Mouse (Mus musculus): ENCODE measurements around the gene Ccin.
A peak's percentile ranks its signal among the peaks of the same experiment; 100 is the strongest.

The Ccin gene

DNA sequence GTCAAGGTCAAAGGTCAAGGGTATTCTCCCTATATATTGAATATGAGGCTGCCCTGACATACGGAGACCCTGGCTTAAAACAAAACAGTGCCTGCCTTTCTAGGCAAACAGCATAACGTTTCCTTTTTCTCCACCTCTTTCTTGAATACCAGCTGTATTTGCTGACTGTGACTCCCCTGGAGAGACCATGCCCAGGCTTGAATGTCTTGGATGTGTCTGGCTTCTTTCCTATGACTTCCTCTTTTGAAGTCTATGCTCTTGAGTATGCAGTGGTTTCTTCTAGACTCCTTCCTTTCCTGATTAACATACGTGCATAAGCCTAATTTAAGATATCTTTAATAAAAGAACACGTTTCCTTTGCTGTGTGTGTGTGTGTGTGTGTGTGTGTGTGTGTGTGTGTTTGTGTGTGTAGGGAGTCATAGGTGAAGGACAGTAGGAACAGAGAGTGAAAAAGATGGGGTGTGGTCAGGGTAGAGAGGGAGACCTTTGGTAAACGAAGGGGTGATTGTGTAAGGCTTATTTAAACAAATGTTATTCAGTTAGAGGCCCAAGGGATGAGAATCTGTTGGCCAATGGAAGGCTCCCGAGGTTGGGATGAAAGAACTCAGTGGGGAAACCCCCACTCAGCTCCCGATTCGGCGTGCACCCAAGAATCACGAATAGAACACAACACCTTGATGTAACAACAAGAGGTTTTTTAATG is 8.2 kb upstream of the Ccin start:
- no peak for DNase-seq (ENCODE audit: low read depth, low spot score)

DNA sequence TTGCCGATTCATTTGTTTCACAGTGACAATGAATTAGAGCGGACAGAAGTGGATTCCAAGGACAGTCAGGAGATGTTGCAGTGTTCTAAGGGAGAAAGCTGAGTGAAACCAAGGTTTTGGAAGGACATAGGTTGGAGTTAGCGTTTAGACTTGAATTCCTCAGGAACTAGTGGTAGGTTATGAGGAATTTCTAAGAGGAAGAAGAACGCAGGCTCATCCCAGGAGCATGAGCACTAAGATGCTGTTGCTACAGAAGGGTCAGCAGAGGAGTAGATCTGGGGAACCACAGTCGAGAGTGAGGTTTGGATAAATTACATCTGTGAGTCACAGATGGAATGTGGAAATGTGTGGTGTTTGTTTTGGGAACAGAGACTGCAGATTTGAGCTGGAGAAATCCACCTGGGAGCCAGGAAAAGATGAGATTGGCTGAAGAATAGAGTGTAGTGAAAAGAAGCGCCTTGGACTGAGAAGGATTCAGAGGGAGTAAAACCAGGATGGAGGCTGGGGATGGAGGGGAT is 7.0 kb upstream of the Ccin start:
- no peak for DNase-seq (ENCODE audit: low read depth, low spot score)

DNA sequence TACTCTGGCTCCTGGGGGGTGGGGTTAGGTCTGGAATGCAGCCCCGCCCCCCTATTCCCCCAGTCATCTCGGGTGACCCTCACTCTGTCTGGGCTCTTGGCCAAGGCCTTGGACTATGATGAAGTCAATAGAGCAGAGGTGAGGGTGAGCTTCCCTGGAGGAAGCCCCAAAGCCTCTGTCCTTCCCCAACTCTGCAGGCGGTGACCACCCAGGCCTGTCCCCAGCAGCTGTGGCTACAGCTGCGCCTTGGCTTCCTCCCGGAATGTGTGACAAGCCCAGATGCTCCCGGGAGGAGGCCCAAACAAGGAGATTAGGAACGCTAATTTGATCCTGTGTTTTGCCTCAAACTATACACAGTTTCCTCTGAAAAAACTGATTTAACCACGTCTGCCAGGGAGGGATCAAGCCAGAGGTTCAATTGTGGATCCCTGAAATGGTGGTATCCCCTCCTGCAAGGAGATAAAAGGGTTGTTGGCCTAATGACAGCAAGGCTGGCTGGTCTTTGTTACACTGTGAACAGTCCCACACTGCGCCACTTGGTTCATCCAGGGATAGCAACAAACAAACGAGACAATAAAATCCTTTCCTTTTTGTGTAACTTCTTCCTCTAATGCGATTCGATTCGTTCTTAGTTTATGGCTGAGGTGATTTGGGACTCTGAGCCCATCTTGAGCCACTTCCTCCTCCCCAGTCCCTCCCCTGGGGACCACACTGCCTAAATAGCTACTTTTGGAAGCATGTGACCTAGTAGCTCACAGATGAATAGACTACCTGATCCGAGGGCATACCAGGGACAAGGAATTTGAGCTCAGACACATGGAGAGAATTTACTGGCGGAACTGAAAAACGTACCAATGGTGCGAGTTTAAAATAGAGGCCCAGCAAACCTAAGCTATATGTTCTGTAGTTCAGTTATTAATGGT is 4.5 kb upstream of the Ccin start:
- DNase-seq (ENCODE audit: low read depth, low spot score), result no peak

DNA sequence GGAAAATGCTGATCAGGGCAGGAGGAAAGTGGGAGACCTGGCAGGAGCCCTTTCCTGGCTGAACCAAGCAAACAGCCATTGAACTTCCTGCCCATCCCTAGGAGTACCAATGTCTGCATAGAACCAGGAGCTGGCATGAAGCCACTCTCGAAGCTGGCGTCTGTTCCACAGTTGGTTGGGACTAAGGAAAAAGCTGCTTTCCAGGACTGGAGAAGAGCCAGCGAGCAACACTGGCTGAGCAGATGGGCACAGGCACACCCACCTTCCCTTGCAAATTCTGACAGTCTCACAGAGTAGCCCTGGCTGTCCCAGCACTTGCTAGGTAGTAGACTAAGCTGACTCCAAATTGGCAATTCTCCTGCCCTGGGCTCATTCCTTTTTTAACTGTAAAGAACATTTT is 3.5 kb upstream of the Ccin start:
- DNase-seq (ENCODE audit: low read depth, low spot score), result no peak

DNA sequence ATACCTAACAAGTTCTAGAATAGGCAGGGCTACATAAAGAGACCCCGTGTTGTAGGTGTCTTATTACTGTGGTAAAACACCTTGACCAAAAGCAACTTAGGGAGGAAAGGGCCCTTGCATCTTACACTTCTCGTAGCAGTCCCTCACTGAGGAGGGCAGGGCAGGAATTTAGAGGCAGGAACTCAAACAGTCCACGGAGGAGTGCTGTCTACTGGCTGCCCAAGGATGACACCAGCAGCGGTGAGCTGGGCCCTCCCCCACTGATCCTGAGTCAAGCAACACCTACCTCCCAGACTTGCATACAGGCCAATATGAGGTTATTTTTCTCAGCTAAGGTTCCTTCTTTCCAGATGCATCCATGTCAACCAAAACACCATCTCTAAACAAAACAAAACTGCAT is 3.0 kb upstream of the Ccin start:
- DNase-seq (ENCODE audit: low read depth, low spot score), result no peak

DNA sequence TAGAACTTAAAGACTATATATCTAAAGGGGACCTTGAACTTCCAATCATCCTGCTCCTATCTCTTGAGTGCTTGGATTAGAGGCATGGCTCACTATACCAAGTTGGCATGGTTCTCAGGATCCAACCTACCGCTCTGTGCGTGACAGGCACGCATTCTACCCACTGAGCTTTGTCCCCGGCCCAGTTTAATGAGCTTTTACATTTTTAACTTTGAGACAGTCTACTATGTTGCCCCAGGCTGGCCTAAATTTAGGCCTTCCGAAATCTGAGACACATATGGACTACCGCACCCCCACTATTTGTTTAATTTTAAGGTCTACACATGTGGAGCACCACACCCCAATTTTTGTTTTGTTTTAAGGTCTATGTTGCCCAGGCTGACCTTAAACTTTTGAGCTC is 2.4 kb upstream of the Ccin start:
- no peak for DNase-seq (ENCODE audit: low read depth, low spot score)

DNA sequence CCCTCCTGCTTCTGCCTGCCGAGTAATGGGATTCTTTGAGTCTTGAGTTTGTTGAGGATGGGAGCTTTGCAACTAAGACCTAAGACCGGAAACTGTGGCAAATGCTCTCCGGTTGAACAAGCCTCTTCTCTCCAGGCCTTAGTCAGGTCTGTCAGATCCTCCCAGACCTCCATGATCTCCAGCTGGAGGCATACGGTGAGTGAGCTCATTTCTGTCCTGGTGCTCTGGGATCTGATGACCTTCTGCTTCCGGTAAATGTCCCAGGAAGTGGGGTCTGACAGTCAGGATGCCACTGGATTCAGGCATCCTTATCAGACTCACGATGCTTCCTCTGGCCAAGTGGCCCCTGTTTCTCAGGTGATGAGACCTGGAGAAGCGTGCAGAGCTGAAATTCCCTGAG is 2.0 kb upstream of the Ccin start:
- DNase-seq (ENCODE audit: low read depth, low spot score), result no peak

DNA sequence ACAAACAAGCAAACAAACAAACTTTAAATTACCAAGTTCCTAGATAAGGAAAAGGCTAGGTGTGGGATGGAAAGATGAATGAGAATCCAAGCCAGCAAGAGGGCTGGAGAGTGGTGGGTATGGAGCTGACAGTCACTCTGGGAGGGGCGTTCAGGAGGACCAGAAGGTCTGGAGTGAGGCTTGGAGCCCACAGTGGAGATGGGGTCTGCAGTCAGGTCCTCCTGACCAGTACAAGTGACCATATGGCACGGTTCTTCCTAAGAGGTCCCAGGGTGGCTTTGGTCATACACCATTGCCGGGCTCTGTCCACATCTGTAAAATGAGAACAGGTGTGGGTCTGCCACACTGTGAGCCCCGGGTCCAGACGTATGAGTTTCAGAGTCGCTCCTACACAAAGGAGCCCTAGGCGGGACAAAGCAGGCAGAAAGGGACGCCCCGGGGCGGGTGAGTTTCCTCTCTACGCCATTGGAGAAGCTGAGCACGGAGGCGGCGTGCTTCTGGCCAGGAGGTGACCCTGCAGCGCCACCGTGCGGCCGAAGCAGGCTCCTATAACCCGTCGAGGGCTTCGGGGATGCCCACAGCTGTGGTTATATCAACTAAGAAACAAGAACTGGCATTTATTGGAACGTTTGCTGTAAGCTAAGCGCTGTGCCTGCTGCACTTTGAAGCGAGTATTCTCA is 1.1 kb upstream of the Ccin start:
- peak; percentile 78 for DNase-seq (ENCODE audit: low read depth, low spot score)

DNA sequence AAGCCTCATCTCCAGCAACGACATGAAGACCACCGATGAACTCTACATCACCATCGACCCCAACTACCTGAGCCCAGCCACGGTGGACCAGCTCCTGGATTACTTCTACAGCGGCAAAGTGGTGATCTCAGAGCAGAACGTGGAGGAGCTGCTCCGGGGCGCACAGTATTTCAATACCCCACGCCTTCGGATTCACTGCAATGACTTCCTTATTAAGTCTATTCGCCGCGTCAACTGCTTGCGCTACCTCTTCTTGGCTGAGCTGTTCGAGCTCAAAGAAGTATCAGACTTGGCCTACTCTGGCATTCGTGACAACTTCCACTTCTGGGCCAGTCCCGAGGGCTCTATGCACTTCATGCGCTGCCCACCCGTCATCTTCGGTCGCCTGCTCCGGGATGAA is 473 bp downstream of the Ccin start:
- DNase-seq (ENCODE audit: low read depth, low spot score), result no peak

DNA sequence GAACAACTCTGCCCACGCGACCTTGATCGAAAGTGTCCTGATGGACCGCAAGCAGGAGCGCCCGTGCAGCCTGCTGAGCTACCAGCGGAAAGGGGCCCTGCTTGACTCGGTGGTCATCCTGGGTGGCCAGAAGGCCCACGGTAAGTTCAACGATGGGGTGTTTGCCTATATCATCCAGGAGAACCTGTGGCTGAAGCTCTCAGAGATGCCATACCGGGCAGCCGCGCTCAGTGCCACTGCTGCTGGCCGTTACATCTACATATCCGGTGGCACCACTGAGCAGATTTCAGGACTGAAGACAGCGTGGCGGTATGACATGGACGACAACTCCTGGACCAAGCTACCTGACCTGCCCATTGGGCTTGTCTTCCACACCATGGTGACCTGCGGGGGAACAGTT is 1.0 kb downstream of the Ccin start:
- DNase-seq (ENCODE audit: low read depth, low spot score), result no peak

DNA sequence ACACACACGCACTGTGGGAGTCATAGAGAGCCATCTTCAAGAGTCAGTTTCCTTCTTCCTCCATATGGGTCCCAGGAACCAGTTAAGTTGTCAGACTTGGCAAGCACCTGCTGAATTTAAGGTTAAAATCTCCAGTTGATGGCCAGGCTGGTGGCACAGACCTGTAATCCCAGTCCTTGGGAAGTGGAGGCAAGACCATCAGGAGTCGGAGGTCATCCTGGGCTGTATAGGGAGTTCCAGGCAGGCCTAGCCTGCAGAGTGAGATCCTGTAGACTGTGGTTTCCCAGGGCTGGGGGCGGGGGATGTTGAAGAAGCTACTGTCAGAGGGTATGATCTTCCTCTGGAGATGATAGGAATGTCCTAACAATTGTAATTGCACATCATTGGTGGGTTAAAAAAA is 5.7 kb downstream of the Ccin start:
- DNase-seq (ENCODE audit: low read depth, low spot score), result no peak

DNA sequence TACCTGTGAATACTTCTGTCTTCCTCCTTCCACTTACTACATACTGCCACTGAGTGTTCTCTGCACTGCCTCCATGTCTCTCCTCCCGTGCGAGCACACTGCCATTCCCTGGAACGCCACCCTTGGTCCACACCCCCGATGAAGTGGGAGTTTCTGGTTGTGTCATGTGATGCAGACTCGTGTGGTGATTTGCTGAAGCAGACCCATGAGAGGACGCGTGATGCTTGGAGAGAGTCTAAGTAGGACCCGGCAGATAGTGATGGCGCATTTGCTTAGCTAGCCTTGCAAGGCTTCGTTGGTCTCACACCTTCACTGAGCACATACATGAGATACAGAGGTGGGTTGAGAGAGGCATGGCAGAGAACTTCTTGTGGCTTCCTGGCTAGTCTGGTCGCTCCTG is 9.8 kb downstream of the Ccin start:
- no peak for DNase-seq (ENCODE audit: low read depth, low spot score)

DNA sequence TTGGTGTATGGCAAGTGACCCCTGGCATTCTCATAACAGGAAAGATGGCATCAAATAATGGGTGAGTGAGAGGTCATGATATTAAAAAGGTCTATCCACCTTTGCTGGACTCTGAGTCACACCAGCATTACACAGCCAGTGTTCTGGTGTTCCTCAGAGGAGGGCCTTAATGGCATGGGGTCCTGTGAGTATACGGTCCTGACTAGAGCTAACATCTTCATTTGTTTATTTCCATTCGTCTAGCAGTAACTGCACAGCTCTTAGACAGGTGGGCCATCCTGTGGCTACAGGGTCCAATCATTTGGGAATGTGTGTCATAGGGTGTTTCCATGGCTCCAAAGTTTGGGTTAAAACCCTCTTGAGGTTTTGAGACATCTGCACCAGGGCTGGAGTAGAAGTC is 11.1 kb downstream of the Ccin start:
- DNase-seq (ENCODE audit: low read depth, low spot score), result no peak

DNA sequence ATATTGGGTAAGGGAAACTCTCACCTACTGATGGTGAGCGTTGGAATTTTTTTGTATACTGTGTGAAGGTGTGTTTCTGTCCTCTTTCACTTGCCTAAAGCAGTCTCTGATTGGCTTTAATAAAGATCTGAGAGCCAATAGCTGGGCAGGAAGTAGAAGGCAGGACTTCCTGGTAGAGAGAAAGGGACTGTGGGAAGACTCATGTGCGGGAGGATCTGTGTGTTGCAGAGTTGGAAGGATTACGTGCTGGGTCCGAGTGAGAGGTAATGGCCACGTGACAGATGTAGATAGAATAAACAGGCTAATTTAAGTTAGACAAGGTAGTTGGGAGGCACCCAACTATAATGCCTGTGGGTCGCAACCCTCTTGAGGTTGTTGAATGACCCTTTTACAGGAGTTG is 20.3 kb downstream of the Ccin start:
- DNase-seq (ENCODE audit: low read depth, low spot score), result no peak

DNA sequence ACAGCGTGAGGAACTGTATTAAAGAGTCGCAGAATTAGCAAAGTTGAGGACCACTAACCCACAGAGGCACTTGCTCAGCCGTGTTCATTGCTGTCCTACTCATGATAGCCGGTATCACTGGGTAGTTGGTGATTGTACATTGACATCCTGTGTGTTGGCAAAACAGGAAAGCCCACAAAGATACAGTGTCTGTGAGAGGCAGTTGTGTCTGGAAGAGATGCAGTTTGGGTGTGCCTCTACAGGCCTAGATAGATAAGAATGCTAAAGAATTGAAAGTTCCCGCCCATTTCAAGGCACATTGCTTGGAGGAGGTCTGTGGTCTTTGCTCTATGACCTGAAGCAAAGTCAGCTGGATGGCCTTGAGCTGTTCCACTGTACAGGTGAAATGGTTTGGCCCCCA is 20.8 kb downstream of the Ccin start, which contains the start of gene Clta:
Gene Clta (plus strand): TSS at position 327 of the 400 bp plus-strand sequence.
- no peak for DNase-seq (ENCODE audit: low read depth, low spot score)

DNA sequence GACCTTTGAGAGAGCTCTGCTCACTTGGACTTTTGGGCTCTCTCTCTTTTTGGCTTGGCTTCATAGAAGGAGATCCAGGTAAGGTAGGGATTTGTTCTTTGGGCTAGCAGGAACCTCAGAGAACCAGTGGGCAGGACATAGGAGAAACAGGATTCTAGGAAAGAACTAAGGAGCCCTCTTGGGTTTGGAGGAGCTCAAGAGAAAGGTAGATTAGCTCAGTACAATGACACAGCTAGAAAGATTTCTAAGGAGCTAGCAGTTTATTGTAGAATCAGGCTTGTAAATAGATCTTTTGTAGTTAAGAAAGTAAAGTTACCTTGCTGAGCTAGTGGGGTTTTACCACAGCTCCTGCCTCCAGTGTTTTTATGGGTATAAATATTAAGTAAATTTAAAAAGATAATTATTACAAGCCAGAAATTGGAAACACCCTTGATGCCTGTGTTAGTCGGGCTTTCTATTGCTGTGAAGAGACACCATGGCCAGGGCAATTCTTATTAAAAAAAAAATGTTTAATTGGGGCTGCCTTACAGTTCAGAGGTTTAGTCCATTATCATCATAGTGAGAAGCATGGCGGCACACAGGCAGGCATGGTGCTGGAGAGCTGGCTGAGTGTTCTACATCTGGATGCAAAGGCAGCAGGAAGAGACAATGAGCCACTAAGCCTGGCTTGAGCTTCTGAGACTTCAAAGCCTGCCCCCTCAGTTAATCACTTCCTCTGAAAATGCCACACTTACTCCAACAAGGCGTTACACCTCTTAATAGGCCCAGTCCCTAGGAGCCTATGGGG is 21.5 kb downstream of the Ccin start:
- DNase-seq (ENCODE audit: low read depth, low spot score), result no peak

DNA sequence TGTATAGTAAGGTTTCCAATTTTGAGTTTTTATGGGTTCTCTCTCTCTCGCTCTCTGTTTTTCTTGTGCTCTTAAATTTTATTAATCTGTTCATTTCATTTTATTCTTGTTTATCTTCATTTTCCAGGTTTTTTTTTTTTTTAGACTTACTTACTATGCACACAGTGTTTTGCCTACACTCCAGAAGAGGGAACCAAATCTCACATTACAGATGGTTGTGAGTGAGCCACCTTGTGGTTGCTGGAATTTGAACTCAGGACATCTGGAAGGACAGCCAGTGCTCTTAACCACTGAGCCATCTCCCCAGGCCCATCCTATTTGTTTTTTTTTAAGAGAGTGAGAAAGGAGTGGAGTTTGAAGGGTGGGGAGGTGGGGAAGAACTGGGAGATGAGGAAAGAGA is 26.9 kb downstream of the Ccin start:
- DNase-seq (ENCODE audit: low read depth, low spot score), result no peak

DNA sequence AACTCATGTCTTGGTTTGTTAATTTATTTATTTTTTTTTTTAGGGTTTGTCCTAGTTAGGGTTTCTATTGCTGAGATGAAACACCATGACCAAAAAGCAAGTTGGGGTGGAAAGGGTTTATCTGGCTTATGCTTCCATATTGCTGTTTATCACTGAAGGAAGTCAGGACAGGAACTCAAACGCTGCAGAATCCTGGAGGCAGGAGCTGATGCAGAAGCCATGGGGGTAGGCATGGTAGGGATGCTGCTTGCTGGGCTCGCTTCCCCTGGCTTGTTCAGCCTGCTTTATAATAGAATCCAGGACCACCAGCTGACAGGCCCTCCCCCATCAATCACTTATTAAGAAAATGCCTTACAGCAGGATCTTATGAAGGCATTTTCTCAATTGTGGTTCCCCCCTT is 27.6 kb downstream of the Ccin start:
- no peak for DNase-seq (ENCODE audit: low read depth, low spot score)

DNA sequence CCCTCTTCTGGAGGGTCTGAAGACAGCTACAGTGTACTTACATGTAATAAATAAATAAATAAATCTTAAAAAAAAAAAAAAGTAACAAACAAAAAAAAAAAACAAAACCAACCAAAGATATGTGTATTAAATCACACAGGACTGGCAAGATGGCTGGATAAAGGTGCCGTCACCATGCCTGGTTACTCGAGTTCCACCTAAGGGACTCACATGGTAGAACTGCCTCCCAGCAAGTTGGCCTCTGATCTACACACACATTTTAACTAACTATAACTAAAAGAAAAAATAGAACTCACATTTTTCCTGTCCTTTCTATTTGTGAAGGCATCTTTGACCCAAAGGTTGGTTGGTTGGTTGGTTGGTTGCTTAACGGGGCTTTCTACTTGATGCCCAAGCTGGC is 28.5 kb downstream of the Ccin start:
- DNase-seq (ENCODE audit: low read depth, low spot score), result no peak

DNA sequence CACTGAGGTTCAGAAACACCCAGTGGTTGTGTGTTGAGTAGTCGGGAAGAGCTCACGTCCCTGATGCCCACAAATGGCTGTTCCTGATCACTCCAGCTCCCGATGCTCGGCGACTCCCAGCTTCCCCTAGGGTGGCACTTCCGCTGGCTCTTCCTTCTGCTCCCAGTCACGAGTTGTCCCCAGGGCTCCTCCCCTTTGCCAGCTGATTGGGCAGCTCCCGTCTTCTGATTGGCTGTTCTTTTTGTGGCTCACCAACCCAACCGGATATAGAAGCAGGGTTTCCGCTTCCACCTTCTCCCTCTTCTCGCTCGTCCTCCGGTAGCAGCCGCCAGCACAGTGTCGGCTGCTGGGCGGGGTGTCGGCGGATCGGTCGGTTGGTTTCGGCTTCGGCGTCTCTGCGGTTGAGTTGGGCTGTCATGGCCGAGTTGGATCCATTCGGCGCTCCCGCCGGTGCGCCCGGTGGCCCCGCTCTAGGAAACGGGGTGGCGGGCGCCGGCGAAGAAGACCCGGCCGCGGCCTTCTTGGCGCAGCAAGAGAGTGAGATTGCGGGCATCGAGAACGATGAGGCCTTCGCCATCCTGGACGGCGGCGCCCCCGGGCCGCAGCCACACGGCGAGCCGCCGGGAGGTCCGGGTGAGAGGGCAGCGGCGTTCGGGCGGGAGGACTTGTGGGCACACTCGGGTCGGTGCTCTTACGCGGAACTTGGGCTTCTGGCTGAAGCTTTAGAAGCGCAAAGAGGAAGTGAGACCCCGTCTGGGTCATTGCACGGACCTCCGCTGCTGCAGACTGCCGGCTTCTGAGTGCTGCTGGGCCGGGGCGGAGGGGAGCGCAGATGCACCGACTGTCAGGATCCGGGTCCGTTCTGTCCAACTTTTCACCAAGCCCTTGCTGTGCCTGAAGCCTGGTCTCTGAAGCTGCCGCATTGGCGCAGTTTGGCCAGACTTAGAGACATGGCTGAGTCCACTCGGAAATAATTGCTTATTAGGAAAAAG is 29.4 kb downstream of the Ccin start:
- DNase-seq (ENCODE audit: low read depth, low spot score), result peak; percentile 89
